Mouse (Mus musculus): ENCODE measurements around the gene Fzd2.

DNA sequence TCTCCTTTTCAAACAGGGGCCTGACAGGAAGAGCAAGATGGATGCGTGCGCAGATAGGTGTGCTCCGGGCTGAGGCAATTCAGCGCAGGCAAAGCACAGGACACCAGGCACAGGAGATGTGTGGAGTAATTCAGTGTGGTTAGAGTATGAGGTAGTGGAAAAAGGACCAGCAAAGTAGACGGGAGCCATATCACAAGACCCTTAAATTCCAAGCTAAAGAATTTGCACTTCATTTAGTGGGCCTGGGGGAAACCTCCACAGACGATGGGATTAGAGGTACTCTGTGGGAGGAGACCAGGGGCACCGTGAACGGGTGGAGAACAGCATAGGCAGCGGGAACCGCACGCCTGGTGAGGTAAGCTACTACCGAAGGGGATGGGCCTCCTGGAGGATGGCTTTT is 43.7 kb downstream of the Fzd2 start:
- no peak for TF ChIP-seq CTCF (conservative IDR thresholded peaks at IDR 0.05; ENCODE audit: low read length)
- TF ChIP-seq POU5F1 (IDR thresholded peaks at IDR 0.05; ENCODE audit: borderline replicate concordance, low read length), result no peak

Data from E14TG2a.4 (cell line).